Mouse (Mus musculus) heart, adult 2 months (tissue): ENCODE data around the gene Cep104. TPM values are rescaled to one million over a fixed set of nuclear protein-coding genes. Genes with fewer than 3 reads are reported as not detected.

ENCODE experiments used
- DNase-seq, 2 experiments: peaks; one replicate each; pipeline ENCODE4 v3.0.0; 2021
- H3K27ac ChIP-seq: fragments of 200-600 bp; 2 replicates; pipeline ENCODE4 v1.8.1; 2022
- H3K27me3 ChIP-seq: fragments of 200-500 bp; 2 replicates; pipeline ENCODE4 v1.6.1; 2012; ENCODE audit warnings: mild to moderate bottlenecking, low read length, inconsistent platforms, mixed read lengths; ENCODE audit not compliant: control insufficient read depth, insufficient read depth
- H3K36me3 ChIP-seq: fragments of 200-500 bp; 2 replicates; pipeline ENCODE4 v1.6.1; 2012; ENCODE audit warnings: low read length, inconsistent platforms; ENCODE audit not compliant: control insufficient read depth, insufficient read depth
- H3K4me1 ChIP-seq: fragments of 200-500 bp; 2 replicates; pipeline ENCODE4 v1.6.1; 2011; ENCODE audit warnings: low read length; ENCODE audit not compliant: control insufficient read depth, insufficient read depth
- H3K4me3 ChIP-seq: fragments of 200-600 bp; 2 replicates; pipeline ENCODE4 v1.8.1; 2022
- H3K79me2 ChIP-seq: fragments of 200-500 bp; replicated peaks from 2 replicates; pipeline ENCODE4 v1.6.1; 2012; ENCODE audit warnings: mild to moderate bottlenecking, inconsistent platforms, low read length, moderate library complexity, mixed read lengths; ENCODE audit not compliant: control insufficient read depth, insufficient read depth
- H3K9ac ChIP-seq: fragments of 200-500 bp; 2 replicates; pipeline ENCODE4 v1.6.1; 2012; ENCODE audit warnings: low read depth, mild to moderate bottlenecking, control low read depth, inconsistent platforms, low read length, mixed read lengths
- CTCF ChIP-seq: fragments of 200-600 bp; IDR thresholded peaks from 2 replicates; pipeline ENCODE4 v1.8.1; 2022; ENCODE audit warnings: antibody characterized with exemption, mild to moderate bottlenecking, moderate library complexity
- EP300 ChIP-seq: fragments of 200-500 bp; IDR thresholded peaks from 2 replicates; pipeline ENCODE4 v1.6.1; 2011; ENCODE audit warnings: low read depth, low read length, control low read depth; ENCODE audit not compliant: insufficient read depth
- POLR2A ChIP-seq: fragments of 200-500 bp; IDR thresholded peaks from 2 replicates; pipeline ENCODE4 v1.6.1; 2011; ENCODE audit warnings: mild to moderate bottlenecking, low read depth, low read length, control low read depth; ENCODE audit not compliant: insufficient read depth
- WGBS: fragments of 180-500 bp; shearing (Covaris S2); methylation state at CpG from one replicate; pipeline ENCODE4 v1.1.7; 2018; 5-methylcytosine and 5-hydroxymethylcytosine counted together
- intact Hi-C: fragments of 180-260 bp; cut with DNase I; formaldehyde crosslinking; loops from one replicate; pipeline ENCODE4 v1.15.1; 2025
- polyA plus RNA-seq: library from polyadenylated mRNA; depleted of rRNA; stranded (reverse); fragments of >200 nt; gene quantifications from 2 replicates; pipeline ENCODE4 v1.2.3, GENCODE M21; 2012
- total RNA-seq, 2 experiments: library from RNA; stranded (reverse); gene quantifications; 2 replicates each; pipeline ENCODE4 v1.2.3; 2021

Gene Cep104
- total and polyA plus RNA-seq, 3 experiments = 19.6 to 31.5 (median 28.1) TPM

GRCm38 (mm10) chr4:153956569-153957405 lies 18.2 kb upstream of the Cep104 start, which contains the start of gene A430005L14Rik:
A430005L14Rik (plus strand) TSS chr4:153957237.
- Histone ChIP-seq H3K4me3 (peak within 1 kb of the TSS; percentile 72), H3K9ac (peak within 1 kb of the TSS; percentile 76), H3K79me2 (no peaks in the 10 kb centered on the region), H3K27ac (peak within 1 kb of the TSS; percentile 78), H3K27me3 (no peaks in the 10 kb centered on the region), H3K4me1 (no peaks in the 10 kb centered on the region), H3K36me3 (no peaks in the 10 kb centered on the region)
- whole genome bisulfite sequencing = 1% methylated on average over 66 of the region's 67 CpGs
- no peak for TF ChIP-seq EP300
- TF ChIP-seq POLR2A = peak; percentile 67
- intact Hi-C loops = loop anchor here (2.0 to 10.0 kb wide), 2 partner anchors 18 to 188 kb away; partner anchors contain the start of genes Cep104, Dffb, Trp73 and Wrap73
- peak; percentile 98 for DNase-seq

- TF ChIP-seq EP300 (no peak), POLR2A (0 out of 2 replicates have a peak, but pooled peaks have one; percentile 8)
- H3K4me1 ChIP-seq = no peaks in the 10 kb centered on the region
- no peak for DNase-seq
- H3K4me3 ChIP-seq = peak overlapping the region; percentile 72
- no peaks in the 10 kb centered on the region for H3K79me2 ChIP-seq
- H3K27ac ChIP-seq = peak overlapping the region; percentile 78
- H3K9ac ChIP-seq = peak overlapping the region; percentile 76
- intact Hi-C loops = loop anchor here (1.0 to 10.0 kb wide), 3 partner anchors 17 to 187 kb away; partner anchors contain the start of genes Cep104, Dffb, Trp73 and Wrap73
- H3K27me3 ChIP-seq = no peaks in the 10 kb centered on the region
- under 1% methylated on average over 37 of the region's 37 CpGs for WGBS
- no peaks in the 10 kb centered on the region for H3K36me3 ChIP-seq
Observed at GRCm38 (mm10) chr4:153957444-153958250, 17.3 kb upstream of the Cep104 start.

GRCm38 (mm10) chr4:153962631-153963030 lies 12.4 kb upstream of the Cep104 start:
- TF ChIP-seq EP300 (no peak), POLR2A (no peak), CTCF (no peak)
- no peak for DNase-seq
- H3K36me3 ChIP-seq = no peaks in the 10 kb centered on the region
- H3K4me3 ChIP-seq = no peak overlapping the region
- WGBS = 80% methylated on average over 7 of the region's 7 CpGs
- no peaks in the 10 kb centered on the region for H3K79me2 ChIP-seq
- intact Hi-C loops = no loop called here
- H3K4me1 ChIP-seq = no peaks in the 10 kb centered on the region
- no peak overlapping the region for H3K9ac ChIP-seq
- no peak overlapping the region for H3K27ac ChIP-seq
- no peaks in the 10 kb centered on the region for H3K27me3 ChIP-seq

GRCm38 (mm10) chr4:153966651-153967050 lies 8.3 kb upstream of the Cep104 start:
- Histone ChIP-seq H3K9ac (no peak overlapping the region), H3K36me3 (no peaks in the 10 kb centered on the region), H3K27me3 (no peaks in the 10 kb centered on the region), H3K4me3 (no peak overlapping the region), H3K27ac (no peak overlapping the region), H3K4me1 (no peaks in the 10 kb centered on the region), H3K79me2 (no peaks in the 10 kb centered on the region)
- WGBS = 84% methylated on average over 5 of the region's 5 CpGs
- TF ChIP-seq EP300 (no peak), POLR2A (no peak), CTCF (no peak)
- intact Hi-C loops = no loop called here
- no peak for DNase-seq

GRCm38 (mm10) chr4:153967556-153967955 lies 7.4 kb upstream of the Cep104 start:
- DNase-seq = no peak
- Histone ChIP-seq H3K36me3 (no peaks in the 10 kb centered on the region), H3K4me1 (no peaks in the 10 kb centered on the region), H3K4me3 (no peak overlapping the region), H3K27ac (no peak overlapping the region), H3K9ac (no peak overlapping the region), H3K79me2 (no peaks in the 10 kb centered on the region), H3K27me3 (no peaks in the 10 kb centered on the region)
- intact Hi-C loops = no loop called here
- no peak for TF ChIP-seq POLR2A
- TF ChIP-seq CTCF = no peak
- WGBS = 80% methylated on average over 2 of the region's 2 CpGs

- TF ChIP-seq CTCF = no peak
- TF ChIP-seq EP300 = no peak
- TF ChIP-seq POLR2A = no peak
- H3K27me3 ChIP-seq = no peaks in the 10 kb centered on the region
- intact Hi-C loops = no loop called here
- no peak for DNase-seq
- H3K79me2 ChIP-seq = no peaks in the 10 kb centered on the region
- WGBS = 91% methylated on average over 2 of the region's 2 CpGs
- H3K4me1 ChIP-seq = no peaks in the 10 kb centered on the region
- no peaks in the 10 kb centered on the region for H3K36me3 ChIP-seq
- H3K4me3 ChIP-seq = no peak overlapping the region
- H3K27ac ChIP-seq = no peak overlapping the region
- no peak overlapping the region for H3K9ac ChIP-seq
Observed at GRCm38 (mm10) chr4:153968063-153968462, 6.9 kb upstream of the Cep104 start.
